Mouse (Mus musculus) lung, adult 2 months (tissue): Measurements from ENCODE around the gene Tex261. TPM values are rescaled to one million over a fixed set of nuclear protein-coding genes. Genes with fewer than 3 reads are reported as not detected.

ENCODE experiments used
- DNase-seq: peaks from one replicate; pipeline ENCODE4 v3.0.0; 2022
- H3K4me1 ChIP-seq: fragments of 200-500 bp; 2 replicates; pipeline ENCODE4 v1.6.1; 2011; ENCODE audit warnings: low read length; ENCODE audit not compliant: control insufficient read depth, insufficient read depth
- H3K4me3 ChIP-seq: fragments of 200-500 bp; replicated peaks from 2 replicates; pipeline ENCODE3; 2011; ENCODE audit warnings: low read depth, mild to moderate bottlenecking, control low read depth, low read length; ENCODE audit errors: extremely low read depth
- CTCF ChIP-seq: fragments of 200-500 bp; IDR thresholded peaks from 2 replicates; pipeline ENCODE4 v1.5.1; 2011; ENCODE audit warnings: mild to moderate bottlenecking, low read length, control low read depth; ENCODE audit not compliant: insufficient read depth
- POLR2A ChIP-seq: fragments of 200-500 bp; IDR thresholded peaks from 2 replicates; pipeline ENCODE4 v1.6.1; 2011; ENCODE audit warnings: low read depth, mild to moderate bottlenecking, control low read depth, low read length, borderline replicate concordance; ENCODE audit errors: extremely low read depth
- WGBS: fragments of 180-500 bp; shearing (Covaris S2); methylation state at CpG from one replicate; pipeline ENCODE4 v1.1.7; 2018; 5-methylcytosine and 5-hydroxymethylcytosine counted together
- polyA plus RNA-seq: library from polyadenylated mRNA; depleted of rRNA; stranded (reverse); fragments of >200 nt; gene quantifications from 2 replicates; pipeline ENCODE4 v1.2.3, GENCODE M21; 2012; rRNA removed

Gene Tex261
- polyA plus RNA-seq = 88.6 and 101 TPM in 2 replicates

GRCm38 (mm10) chr6:83775638-83776293 is at the start of gene Tex261:
TSS of gene Tex261 (minus strand) at chr6:83775813.
- Histone ChIP-seq H3K4me1 (peaks cover 7% of the 10 kb centered on the region), H3K4me3 (peak within 1 kb of the TSS; percentile 98)
- TF ChIP-seq CTCF (peak; percentile 77), POLR2A (peak; percentile 81)
- under 1% methylated on average over 45 of the region's 45 CpGs for WGBS
- DNase-seq = peak; percentile 85

- no peak for TF ChIP-seq CTCF
- TF ChIP-seq POLR2A = no peak
- Histone ChIP-seq H3K4me3 (no peak overlapping the region), H3K4me1 (peaks cover 3% of the 10 kb centered on the region)
- DNase-seq = no peak
- whole genome bisulfite sequencing = 70% methylated on average over 2 of the region's 2 CpGs
Measured at GRCm38 (mm10) chr6:83821856-83822255, 46.2 kb upstream of the Tex261 start.

GRCm38 (mm10) chr6:83820727-83821515 is 45.3 kb upstream of the Tex261 start:
- no peak for TF ChIP-seq POLR2A
- TF ChIP-seq CTCF = no peak
- H3K4me3 ChIP-seq = no peak overlapping the region
- WGBS = 52% methylated on average over 2 of the region's 2 CpGs
- no peak for DNase-seq
- H3K4me1 ChIP-seq = peaks cover 3% of the 10 kb centered on the region

GRCm38 (mm10) chr6:83818996-83819395 is 43.4 kb upstream of the Tex261 start:
- 69% methylated on average over 1 of the region's 1 CpGs for WGBS
- no peak for TF ChIP-seq CTCF
- no peak for TF ChIP-seq POLR2A
- H3K4me1 ChIP-seq = peaks cover 3% of the 10 kb centered on the region
- no peak overlapping the region for H3K4me3 ChIP-seq
- no peak for DNase-seq

- Histone ChIP-seq H3K4me3 (no peak overlapping the region), H3K4me1 (peaks cover 2% of the 10 kb centered on the region)
- 96% methylated on average over 3 of the region's 3 CpGs for WGBS
- no peak for DNase-seq
- TF ChIP-seq CTCF = no peak
- TF ChIP-seq POLR2A = no peak
Measured at GRCm38 (mm10) chr6:83815801-83816200, 40.2 kb upstream of the Tex261 start.

- no peak for TF ChIP-seq POLR2A
- no peak for TF ChIP-seq CTCF
- Histone ChIP-seq H3K4me3 (no peak overlapping the region), H3K4me1 (no peaks in the 10 kb centered on the region)
- no peak for DNase-seq
- 93% methylated on average over 3 of the region's 3 CpGs for WGBS
Measured at GRCm38 (mm10) chr6:83802846-83803245, 27.2 kb upstream of the Tex261 start.

- Histone ChIP-seq H3K4me3 (no peak overlapping the region), H3K4me1 (no peaks in the 10 kb centered on the region)
- TF ChIP-seq CTCF (no peak), POLR2A (no peak)
- no peak for DNase-seq
- 96% methylated on average over 5 of the region's 5 CpGs for WGBS
Measured at GRCm38 (mm10) chr6:83802033-83802432, 26.4 kb upstream of the Tex261 start.

GRCm38 (mm10) chr6:83796686-83797085 is 21.1 kb upstream of the Tex261 start:
- TF ChIP-seq POLR2A (no peak), CTCF (no peak)
- WGBS = 58% methylated on average over 3 of the region's 3 CpGs
- Histone ChIP-seq H3K4me3 (no peak overlapping the region), H3K4me1 (no peaks in the 10 kb centered on the region; the same call in 1 of the 2 replicates)
- DNase-seq = no peak

- no peaks in the 10 kb centered on the region; the same call in 1 of the 2 replicates for H3K4me1 ChIP-seq
- DNase-seq = no peak
- 2% methylated on average over 13 of the region's 13 CpGs for WGBS
- peak overlapping the region; percentile 91 for H3K4me3 ChIP-seq
- TF ChIP-seq CTCF (no peak), POLR2A (no peak)
Measured at GRCm38 (mm10) chr6:83795492-83795900, 19.9 kb upstream of the Tex261 start.
